Mouse (Mus musculus): ENCODE measurements around the gene Nck2.

- TF ChIP-seq CTCF (IDR thresholded peaks at IDR 0.05; ENCODE audit: low read depth), result no peak
- no peak for TF ChIP-seq EP300 (IDR thresholded peaks at IDR 0.05; ENCODE audit: low read depth)
Observed at GRCm38 (mm10) chr1:43511667-43512066, 67.3 kb downstream of the Nck2 start.

Data from liver, postnatal 0 days (tissue).